Mouse (Mus musculus) embryo, embryonic 11 days (tissue): Measurements from ENCODE around the gene Traf3.

Experiments
- DNase-seq: peaks from one replicate; pipeline ENCODE4 v3.0.0-alpha.2; 2015

The Traf3 gene

GRCm38 (mm10) chr12:111165831-111166591 is at the start of gene Traf3:
Gene Traf3, plus strand, starts transcription at chr12:111166370.
- DNase-seq = peak; percentile 96

DNA sequence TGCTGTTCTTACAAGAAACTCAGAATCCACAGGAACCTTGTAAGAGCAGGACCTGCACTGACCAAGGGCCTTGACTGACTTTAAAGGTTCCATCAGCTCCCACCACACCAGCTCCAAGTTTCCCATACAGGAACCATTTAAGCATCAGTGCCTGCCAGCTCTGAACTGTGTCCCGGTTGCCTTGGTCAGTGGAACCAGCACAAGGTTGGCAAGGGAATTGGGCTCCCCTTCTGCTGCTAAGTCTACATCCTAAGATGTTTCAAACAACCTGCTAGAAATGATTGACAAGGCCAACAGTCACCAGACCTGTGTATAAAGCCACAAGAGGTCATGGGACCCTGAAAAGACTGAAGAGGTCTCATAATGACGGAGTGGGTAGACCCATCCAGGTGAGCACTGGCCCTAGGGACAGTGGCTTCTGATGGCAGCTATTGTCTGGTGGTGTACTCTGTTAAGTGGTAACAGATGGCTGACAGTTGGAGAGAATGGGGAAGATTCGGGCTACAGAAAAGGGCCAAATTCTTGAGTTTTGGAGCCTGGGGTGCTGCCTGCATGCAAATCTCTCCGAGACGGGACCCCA is 46.6 kb upstream of the Traf3 start:
- no peak for DNase-seq

DNA sequence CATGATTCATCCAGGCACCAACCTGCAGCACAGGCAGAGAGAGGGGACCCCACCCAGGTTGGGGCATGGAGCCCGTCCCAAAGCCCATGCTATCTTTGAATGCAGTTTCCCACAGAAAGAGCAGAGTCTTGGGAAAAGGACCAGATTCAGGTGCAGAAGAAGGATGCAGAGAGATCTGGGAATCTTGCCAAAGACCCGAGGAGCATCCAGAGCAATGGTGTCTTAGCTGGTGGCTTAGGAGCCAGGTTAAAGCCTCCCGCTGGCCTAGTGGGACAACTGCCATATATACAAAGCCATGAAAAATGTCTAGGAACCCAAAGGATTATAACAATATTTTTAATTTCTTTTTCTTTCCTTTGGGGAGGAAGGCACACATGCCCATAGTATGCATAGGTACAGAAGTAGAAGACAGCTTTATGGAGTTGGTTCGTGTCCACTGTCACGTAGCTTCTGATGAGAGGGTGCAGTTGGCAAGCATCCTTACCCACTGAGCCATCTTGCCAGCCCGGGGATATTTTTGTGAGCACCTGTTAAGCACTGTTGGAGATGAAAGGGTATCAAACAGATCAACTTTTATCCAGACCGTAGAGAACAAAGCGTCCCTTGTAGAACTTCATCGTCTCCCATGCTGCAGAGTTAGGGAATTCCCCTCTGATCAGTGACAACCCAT is 45.1 kb upstream of the Traf3 start:
- DNase-seq = no peak

- DNase-seq = no peak
Observed at GRCm38 (mm10) chr12:111122332-111122852, 43.8 kb upstream of the Traf3 start.

GRCm38 (mm10) chr12:111124601-111125260 is 41.4 kb upstream of the Traf3 start:
- DNase-seq = peak; percentile 39

- DNase-seq = no peak
Observed at GRCm38 (mm10) chr12:111125666-111126065, 40.5 kb upstream of the Traf3 start.

- DNase-seq = no peak
Observed at GRCm38 (mm10) chr12:111134169-111134568, 32.0 kb upstream of the Traf3 start.

DNA sequence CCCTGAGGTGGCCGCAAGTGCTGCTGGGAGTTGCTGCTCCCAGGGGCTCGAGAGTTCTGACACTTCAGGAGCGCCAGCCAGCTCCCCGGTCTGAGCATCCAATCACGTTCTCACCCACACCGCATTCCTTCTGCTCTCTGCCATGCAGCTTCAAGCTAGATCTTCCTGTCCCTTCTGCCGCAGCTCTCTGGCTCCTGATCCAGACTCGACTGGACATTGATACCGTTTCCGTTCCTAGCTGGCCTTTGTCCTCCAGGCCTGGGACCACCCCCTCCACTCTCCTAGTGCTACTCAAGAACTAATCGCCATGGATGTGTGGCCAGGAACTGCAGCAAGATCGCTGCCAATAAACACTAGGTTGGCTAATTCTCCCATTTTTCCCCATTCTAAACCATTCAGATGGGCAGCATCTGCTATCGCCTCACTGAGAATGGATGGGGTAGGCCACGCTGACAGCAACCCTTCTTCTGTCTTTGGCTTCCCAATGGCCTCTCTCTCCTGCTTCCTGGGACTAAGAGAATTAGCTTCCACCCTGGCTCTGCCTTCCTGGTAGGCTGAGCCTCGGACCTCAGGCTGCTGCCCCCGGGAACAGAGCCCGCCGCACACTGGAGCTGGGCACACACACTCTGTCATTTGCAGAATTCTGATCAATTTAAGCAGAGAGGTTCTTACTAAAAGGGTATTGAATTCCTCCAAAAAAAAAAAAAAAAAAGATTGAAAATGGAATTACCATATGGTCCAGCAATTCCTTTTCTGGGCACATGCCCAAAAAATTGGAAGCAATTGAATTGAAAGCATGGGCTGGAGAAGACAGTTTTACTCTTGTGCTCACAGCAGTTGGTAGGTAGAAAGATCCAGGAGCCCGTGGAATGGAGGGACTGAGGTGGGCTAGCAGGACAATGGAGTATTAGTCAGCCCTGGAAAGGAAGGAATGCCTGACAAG is 31.1 kb upstream of the Traf3 start:
- DNase-seq = no peak

DNA sequence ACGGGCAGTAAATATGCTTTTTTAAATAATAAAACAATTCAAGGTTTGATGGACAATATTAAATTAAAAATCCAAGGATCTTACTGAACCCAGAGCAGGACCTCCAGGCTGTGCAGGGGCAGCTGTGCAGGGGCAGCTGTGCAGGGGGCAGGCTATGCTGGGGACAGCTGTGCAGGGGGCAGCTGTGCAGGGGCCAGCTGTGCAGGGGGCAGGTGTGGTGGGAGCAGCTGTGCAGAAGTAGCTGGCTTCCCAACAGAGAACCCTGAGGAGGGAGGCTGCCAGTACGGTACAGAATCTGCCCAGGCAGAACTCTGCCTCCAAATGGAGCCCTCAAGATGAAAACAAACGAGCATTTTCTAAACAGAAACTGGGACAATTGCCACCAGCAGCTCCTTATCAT is 30.2 kb upstream of the Traf3 start:
- DNase-seq = no peak

- DNase-seq = no peak
Observed at GRCm38 (mm10) chr12:111137079-111137478, 29.1 kb upstream of the Traf3 start.

GRCm38 (mm10) chr12:111143005-111143508 is 23.1 kb upstream of the Traf3 start:
- peak; percentile 72 for DNase-seq

- no peak for DNase-seq
Observed at GRCm38 (mm10) chr12:111143509-111144063, 22.6 kb upstream of the Traf3 start.

DNA sequence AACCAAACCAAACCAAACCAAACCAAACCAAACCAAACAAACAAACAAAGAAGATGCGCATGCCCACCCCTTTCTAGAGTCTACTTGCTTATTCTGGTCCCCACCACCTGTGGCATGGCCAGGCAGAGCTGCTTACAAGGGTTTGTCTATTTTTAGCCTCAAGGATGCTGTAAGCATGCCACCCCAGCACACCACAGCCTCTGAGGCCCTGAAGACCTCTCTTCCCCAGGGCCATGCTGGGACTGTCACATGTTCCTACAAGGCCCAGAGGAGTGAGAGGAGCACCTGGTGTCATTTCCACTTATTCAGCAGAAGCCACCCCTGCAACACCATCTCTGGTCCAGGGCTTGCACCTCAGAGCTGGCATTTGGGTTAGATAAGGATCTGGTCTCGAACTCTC is 21.6 kb upstream of the Traf3 start:
- no peak for DNase-seq

GRCm38 (mm10) chr12:111145269-111145668 is 20.9 kb upstream of the Traf3 start:
- DNase-seq = no peak

DNA sequence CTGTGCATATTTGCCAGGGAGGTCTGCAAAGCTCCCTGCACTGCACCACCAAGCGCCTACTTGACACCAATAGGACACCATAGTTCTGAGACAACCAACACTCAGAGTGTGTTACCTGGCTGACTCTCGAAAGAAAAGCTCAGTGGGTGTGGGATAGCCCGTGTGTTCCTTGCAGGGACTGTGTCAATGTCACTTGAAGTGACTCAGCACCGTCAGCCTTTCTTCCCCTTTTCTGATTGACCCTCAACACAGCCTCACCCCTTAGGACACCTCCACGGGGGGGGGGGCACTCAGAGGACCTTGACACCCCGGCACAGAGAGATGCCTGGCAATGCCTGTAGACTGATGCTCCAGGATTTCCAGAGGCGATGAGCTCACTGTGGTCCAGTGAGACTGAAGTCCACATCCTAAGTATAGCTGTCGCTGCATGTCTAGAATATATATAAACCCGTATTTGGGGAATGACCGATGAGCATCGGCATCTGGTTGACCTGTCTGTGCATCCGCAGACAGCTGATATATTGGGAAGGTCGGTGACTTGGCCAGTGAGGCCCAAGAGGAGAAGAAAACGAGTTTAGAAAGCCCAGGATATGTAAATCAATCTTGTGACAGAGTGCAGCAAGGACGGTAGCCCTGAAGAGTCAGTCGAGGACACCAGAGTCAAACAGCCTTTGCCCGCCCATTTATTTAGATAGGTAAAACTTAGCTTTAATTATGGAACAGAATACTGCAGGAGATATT is 16.5 kb upstream of the Traf3 start:
- no peak for DNase-seq

DNA sequence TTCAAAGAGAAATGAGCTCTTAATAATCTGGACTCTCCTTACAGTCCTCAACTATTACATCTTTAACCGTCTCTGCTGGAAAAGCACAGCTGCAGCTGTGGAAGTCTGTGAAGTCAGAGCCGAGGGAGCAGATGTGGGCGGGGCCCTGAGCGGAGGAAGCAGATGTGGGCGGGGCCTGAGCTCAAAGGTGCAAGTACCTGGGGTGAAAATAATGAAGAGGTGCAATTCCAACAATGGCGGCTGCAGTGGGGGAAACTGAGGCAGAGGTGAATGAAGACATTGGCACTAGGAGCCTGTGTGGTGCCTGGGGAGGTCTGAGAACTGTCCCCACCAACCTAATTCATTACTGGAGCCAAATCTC is 16.0 kb upstream of the Traf3 start:
- DNase-seq = peak; percentile 39

DNA sequence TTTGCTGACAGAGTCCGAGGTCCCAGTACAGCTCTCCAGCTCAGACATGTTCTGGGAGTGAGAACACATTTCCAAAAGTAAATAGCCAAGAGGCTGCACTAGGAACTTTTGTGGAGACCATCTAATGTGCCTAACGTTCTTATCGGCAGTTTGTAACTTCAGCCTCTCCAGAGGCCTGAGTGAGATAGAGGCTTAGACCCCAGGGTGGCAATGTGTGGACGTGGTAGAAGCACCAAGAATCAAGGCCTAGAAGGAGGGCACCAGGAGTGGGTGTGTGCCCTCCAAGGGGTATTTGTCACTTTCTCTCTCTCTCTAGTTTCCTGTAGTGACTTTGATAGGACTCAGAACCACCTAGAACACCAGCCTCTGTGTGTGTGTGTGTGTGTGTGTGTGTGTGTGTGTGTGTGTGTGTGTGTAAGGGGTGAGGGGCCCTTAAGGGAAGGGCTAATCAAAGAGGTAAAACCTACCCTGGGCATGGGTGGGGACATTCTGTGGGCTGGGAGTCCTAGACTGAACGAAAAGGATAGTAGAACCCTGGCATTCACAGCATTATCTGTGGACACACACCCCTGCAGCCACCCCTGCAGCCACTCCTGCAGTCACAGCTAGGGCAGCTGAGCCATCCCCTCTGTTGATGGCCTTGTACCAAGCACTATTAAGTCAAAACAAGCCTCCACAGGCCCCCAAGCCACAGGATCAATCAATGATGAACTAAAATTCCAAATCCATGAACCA is 14.6 kb upstream of the Traf3 start:
- DNase-seq = no peak

- no peak for DNase-seq
Observed at GRCm38 (mm10) chr12:111152579-111152978, 13.6 kb upstream of the Traf3 start.

GRCm38 (mm10) chr12:111152981-111153710 is 13.0 kb upstream of the Traf3 start:
- no peak for DNase-seq

DNA sequence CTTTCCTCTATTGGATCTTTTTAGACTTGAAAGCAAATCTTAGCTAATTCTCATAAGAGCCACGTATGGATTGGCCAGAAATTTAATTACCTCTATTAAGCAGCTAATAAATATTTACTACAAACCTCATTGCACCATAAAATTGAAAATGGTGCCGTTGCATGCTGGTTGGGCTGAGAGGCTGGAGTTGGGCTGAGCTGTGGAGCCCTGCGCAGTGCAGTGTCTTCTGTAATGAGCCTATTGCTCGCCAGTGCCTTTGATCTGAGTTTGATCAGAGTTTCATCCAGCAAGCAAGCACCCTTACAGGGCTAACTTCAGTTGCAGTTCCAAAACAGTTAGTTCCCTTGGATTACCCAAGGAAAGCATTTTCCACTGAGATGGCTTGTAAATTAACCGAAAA is 12.2 kb upstream of the Traf3 start:
- no peak for DNase-seq
